In the genomic region with DNA sequence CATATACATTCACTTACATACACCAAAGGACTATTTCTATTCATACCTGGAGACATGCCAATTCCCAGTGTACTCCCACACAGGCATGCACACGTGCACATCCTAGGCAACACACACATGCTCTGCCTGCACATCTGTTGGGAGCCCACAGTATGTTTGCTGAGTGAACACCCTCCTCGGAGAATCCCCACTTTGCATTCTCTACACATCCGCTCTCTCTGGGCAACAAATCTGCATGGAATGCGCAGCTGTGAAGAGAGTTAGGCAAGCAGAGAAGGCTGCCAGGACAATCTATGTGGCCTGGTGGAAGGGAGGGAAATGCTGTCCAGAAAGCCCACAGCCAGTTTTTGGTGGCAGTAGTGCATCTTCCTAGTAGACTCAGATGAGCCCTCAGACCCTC, we compare ENCODE assay signal across 9 mouse cellular contexts.
DNase-seq lines count a peak whose midpoint lies in the region; ATAC-seq lines count a peak whose summit lies in the region.
"Had no signal": no experiment of that assay in that cellular context is flagged by ENCODE, and none has a peak within 500 bp of the region (broad histone marks: within the 10 kb centered on the region; RNA-seq: fewer than 3 reads in every experiment).

No protein-coding gene starts in this region.

- no peak for ATAC-seq in liver, embryonic 13.5 days (ENCODE audit: low read depth)

- DNase-seq in layer of hippocampus, adult 9-11 months: peak; percentile 39
- DNase-seq in layer of hippocampus, postnatal 36 days: no peak
- peak; percentile 51 for DNase-seq in NIH3T3 (ENCODE audit: low read depth)
- peak; percentile 40 to 56 for DNase-seq in heart, adult 18-20 months
- DNase-seq in liver, embryonic 13.5 days: no peak
- DNase-seq in spleen, adult 18-20 months: no peak
- DNase-seq in urinary bladder, adult 2 months (ENCODE audit: low spot score): no peak
- DNase-seq in spleen, postnatal 36 days (ENCODE audit: low spot score in 2 of 2): no peak
- DNase-seq: cerebellum, adult 2 months had no signal

- peak overlapping the region; percentile 31 for H3K9ac ChIP-seq in liver, embryonic 13.5 days

- peaks cover 21% of the 10 kb centered on the region for H3K4me1 ChIP-seq in liver, embryonic 13.5 days (replicated peaks)

- H3K27ac ChIP-seq in liver, embryonic 13.5 days: peak overlapping the region; percentile 78

- H3K4me2 ChIP-seq in liver, embryonic 13.5 days: peak overlapping the region; percentile 53

- H3K36me3 ChIP-seq in liver, embryonic 13.5 days: no peaks in the 10 kb centered on the region

- peaks cover 23% of the 10 kb centered on the region for H3K27me3 ChIP-seq in liver, embryonic 13.5 days

- no peak overlapping the region for H3K4me3 ChIP-seq in liver, embryonic 13.5 days (replicated peaks)

- 67% methylated on average over 4 of the region's 4 CpGs for WGBS in liver, embryonic 13.5 days (ENCODE audit: insufficient replicate concordance)

- H3K9me3 ChIP-seq in liver, embryonic 13.5 days (replicated peaks): no peaks in the 10 kb centered on the region

Comparison
In these comparisons a context has a peak if more than half of its experiments do, and no peak if none do; other contexts are left out.
1. DNase-seq: peak in layer of hippocampus, adult 9-11 months (single experiment), NIH3T3 (single experiment) and heart, adult 18-20 months (2 of 2); none in layer of hippocampus, postnatal 36 days (0 of 2), liver, embryonic 13.5 days (single experiment), spleen, adult 18-20 months (0 of 2), urinary bladder, adult 2 months (single experiment) and spleen, postnatal 36 days (0 of 2).